Mouse (Mus musculus) stomach, embryonic 14.5 days (tissue): ENCODE data around the gene Cfi. TPM values are rescaled to one million over a fixed set of nuclear protein-coding genes. Genes with fewer than 3 reads are reported as not detected.

Source experiments
- ATAC-seq: fragments of 200-750 bp; cut with Nextera tagmentation; 2 replicates; pipeline ENCODE4 v1.8.0; 2017; ENCODE audit warnings: low read depth, moderate TSS enrichment; ENCODE audit not compliant: insufficient number of reproducible peaks, insufficient read depth, low FRiP score
- H3K27ac ChIP-seq: fragments of 300-500 bp; sonication (generic); 2 replicates; pipeline ENCODE4 v1.5.1; 2014; ENCODE audit warnings: mild to moderate bottlenecking, low read length, moderate library complexity, mixed read lengths
- H3K27me3 ChIP-seq: fragments of 300-500 bp; sonication (generic); 2 replicates; pipeline ENCODE4 v1.6.1; 2014; ENCODE audit warnings: low read length, control low read depth, mixed read lengths; ENCODE audit not compliant: control insufficient read depth, insufficient read depth
- H3K36me3 ChIP-seq: fragments of 300-500 bp; sonication (generic); 2 replicates; pipeline ENCODE4 v1.6.1; 2014; ENCODE audit warnings: mild to moderate bottlenecking, control low read depth, low read length, moderate library complexity, mixed read lengths; ENCODE audit not compliant: control insufficient read depth, insufficient read depth
- H3K4me1 ChIP-seq: fragments of 300-500 bp; sonication (generic); 2 replicates; pipeline ENCODE4 v1.6.1; 2014; ENCODE audit warnings: low read length, control low read depth, mixed read lengths; ENCODE audit not compliant: control insufficient read depth, insufficient read depth
- H3K4me2 ChIP-seq: fragments of 300-500 bp; sonication (generic); replicated peaks from 2 replicates; pipeline ENCODE4 v1.6.1; 2014; ENCODE audit warnings: low read depth, low read length, control low read depth
- H3K4me3 ChIP-seq: fragments of 300-500 bp; sonication (generic); 2 replicates; pipeline ENCODE4 v1.5.1; 2014; ENCODE audit warnings: low read depth, low read length, control low read depth
- H3K9ac ChIP-seq: fragments of 300-500 bp; sonication (generic); replicated peaks from 2 replicates; pipeline ENCODE4 v1.6.1; 2014; ENCODE audit warnings: low read depth, mild to moderate bottlenecking, control low read depth, low read length, moderate library complexity, mixed read lengths
- H3K9me3 ChIP-seq: fragments of 300-500 bp; sonication (generic); 2 replicates; pipeline ENCODE4 v1.6.1; 2016; ENCODE audit warnings: low read depth, low read length, control low read depth; ENCODE audit not compliant: control insufficient read depth
- WGBS: fragments of 180-500 bp; shearing (Covaris S2); extraction: QIAGEN DNeasy Blood & Tissue Kit; methylation state at CpG from one replicate; pipeline ENCODE4 v1.1.7; 2014; 5-methylcytosine and 5-hydroxymethylcytosine counted together
- polyA plus RNA-seq: library from polyadenylated mRNA; unstranded; fragments of >200 nt; fragmentation: Nextera tagmentation; extraction: Ambion mirVana; gene quantifications from 2 replicates; pipeline ENCODE4 v1.2.1, GENCODE M21; 2014

The Cfi gene
- polyA plus RNA-seq = 67.4 and 76.1 TPM in 2 replicates

- H3K27me3 ChIP-seq = no peaks in the 10 kb centered on the region
- WGBS = 65% methylated on average over 6 of the region's 6 CpGs
- ATAC-seq = no peak
These were observed at the start of gene Cfi for GRCm38 (mm10) chr3:129835388-129835934. Gene Cfi (plus strand): TSS chr3:129835884.

GRCm38 (mm10) chr3:129793801-129794200 lies 41.9 kb upstream of the Cfi start:
- 82% methylated on average over 5 of the region's 5 CpGs for WGBS
- Histone ChIP-seq H3K4me2 (no peak overlapping the region), H3K4me3 (no peak overlapping the region), H3K27ac (no peak overlapping the region), H3K36me3 (no peaks in the 10 kb centered on the region), H3K9ac (no peak overlapping the region), H3K9me3 (no peaks in the 10 kb centered on the region), H3K27me3 (no peaks in the 10 kb centered on the region), H3K4me1 (no peaks in the 10 kb centered on the region)
- ATAC-seq = no peak

More at GRCm38 (mm10) chr3:129835388-129835934, at the start of gene Cfi:
- Histone ChIP-seq H3K9ac (no peak within 1 kb of the TSS), H3K4me3 (peak within 1 kb of the TSS; percentile 5; the same call in 1 of the 2 replicates), H3K4me2 (peak within 1 kb of the TSS; percentile 21), H3K27ac (peak within 1 kb of the TSS; percentile 66; the same call in 1 of the 2 replicates), H3K9me3 (no peaks in the 10 kb centered on the region), H3K36me3 (no peaks in the 10 kb centered on the region), H3K4me1 (no peaks in the 10 kb centered on the region)

GRCm38 (mm10) chr3:129797341-129797740 lies 38.3 kb upstream of the Cfi start:
- H3K4me2 ChIP-seq = no peak overlapping the region
- H3K4me1 ChIP-seq = no peaks in the 10 kb centered on the region
- 71% methylated on average over 5 of the region's 5 CpGs for WGBS
- no peak overlapping the region for H3K9ac ChIP-seq
- no peak overlapping the region for H3K27ac ChIP-seq
- no peak for ATAC-seq
- H3K27me3 ChIP-seq = no peaks in the 10 kb centered on the region
- H3K4me3 ChIP-seq = no peak overlapping the region
- no peaks in the 10 kb centered on the region for H3K9me3 ChIP-seq
- no peaks in the 10 kb centered on the region for H3K36me3 ChIP-seq

- H3K4me3 ChIP-seq = no peak overlapping the region
- H3K4me2 ChIP-seq = no peak overlapping the region
- no peak overlapping the region for H3K9ac ChIP-seq
- no peaks in the 10 kb centered on the region for H3K9me3 ChIP-seq
- no peaks in the 10 kb centered on the region for H3K4me1 ChIP-seq
- no peak overlapping the region for H3K27ac ChIP-seq
- H3K27me3 ChIP-seq = no peaks in the 10 kb centered on the region
- H3K36me3 ChIP-seq = no peaks in the 10 kb centered on the region
- ATAC-seq = no peak
- 79% methylated on average over 11 of the region's 11 CpGs for WGBS
These were observed 37.1 kb upstream of the Cfi start for GRCm38 (mm10) chr3:129798551-129798950.

GRCm38 (mm10) chr3:129799011-129799410 lies 36.7 kb upstream of the Cfi start:
- 70% methylated on average over 2 of the region's 2 CpGs for WGBS
- Histone ChIP-seq H3K9ac (no peak overlapping the region), H3K4me2 (no peak overlapping the region), H3K4me3 (no peak overlapping the region), H3K9me3 (no peaks in the 10 kb centered on the region), H3K36me3 (no peaks in the 10 kb centered on the region), H3K27me3 (no peaks in the 10 kb centered on the region), H3K27ac (no peak overlapping the region), H3K4me1 (no peaks in the 10 kb centered on the region)
- no peak for ATAC-seq

GRCm38 (mm10) chr3:129803765-129804164 lies 31.9 kb upstream of the Cfi start, which contains the start of gene Lrit3:
Gene Lrit3 (minus strand): TSS chr3:129804030.
- no peak within 1 kb of the TSS for H3K4me3 ChIP-seq
- no peak within 1 kb of the TSS for H3K4me2 ChIP-seq
- H3K4me1 ChIP-seq = no peaks in the 10 kb centered on the region
- no peak for ATAC-seq
- H3K27ac ChIP-seq = no peak within 1 kb of the TSS
- no peaks in the 10 kb centered on the region for H3K36me3 ChIP-seq
- H3K9me3 ChIP-seq = no peaks in the 10 kb centered on the region
- no peak within 1 kb of the TSS for H3K9ac ChIP-seq
- no peaks in the 10 kb centered on the region for H3K27me3 ChIP-seq
- 73% methylated on average over 10 of the region's 10 CpGs for whole genome bisulfite sequencing

- Histone ChIP-seq H3K9me3 (no peaks in the 10 kb centered on the region), H3K4me2 (no peak overlapping the region), H3K4me3 (no peak overlapping the region), H3K9ac (no peak overlapping the region), H3K36me3 (peaks cover 14% of the 10 kb centered on the region; the same call in 1 of the 2 replicates), H3K27ac (no peak overlapping the region), H3K27me3 (no peaks in the 10 kb centered on the region), H3K4me1 (no peaks in the 10 kb centered on the region)
- 83% methylated on average over 9 of the region's 9 CpGs for WGBS
- ATAC-seq = no peak
These were observed 14.8 kb upstream of the Cfi start for GRCm38 (mm10) chr3:129820847-129821246.

GRCm38 (mm10) chr3:129821736-129822135 lies 13.9 kb upstream of the Cfi start:
- Histone ChIP-seq H3K4me1 (no peaks in the 10 kb centered on the region), H3K36me3 (peaks cover 21% of the 10 kb centered on the region; the same call in 1 of the 2 replicates), H3K9me3 (no peaks in the 10 kb centered on the region), H3K27ac (no peak overlapping the region), H3K27me3 (no peaks in the 10 kb centered on the region), H3K4me2 (no peak overlapping the region), H3K4me3 (no peak overlapping the region), H3K9ac (no peak overlapping the region)
- ATAC-seq = no peak
- WGBS = 81% methylated on average over 8 of the region's 8 CpGs
